Mouse (Mus musculus) C2C12 (cell line): ENCODE measurements at regions not wholly inside any gene's neighbourhood (a gene's known extent, or its start where the extent isn't known, plus 50 kb on each side); places are given as distances from the start of the nearest gene placed in this dataset.
"Not testable (repeated sequence)": the region's sequence is repeated elsewhere in the genome, so short reads cannot be mapped to it uniquely, and the experiment has no call there.

Experiments used
- H3K27me3 ChIP-seq: one replicate; pipeline ENCODE4 v1.6.1; 2011; ENCODE audit not compliant: control insufficient read depth, insufficient read depth, insufficient read length
- H3K36me3 ChIP-seq: one replicate; pipeline ENCODE4 v1.6.1; 2011; ENCODE audit not compliant: control insufficient read depth, insufficient read depth
- H3K4me3 ChIP-seq: one replicate; pipeline ENCODE4 v1.5.1; 2011; ENCODE audit warnings: mild to moderate bottlenecking, control low read depth; ENCODE audit not compliant: poor library complexity, insufficient read depth, severe bottlenecking
- H3K79me2 ChIP-seq: one replicate; pipeline ENCODE4 v1.6.1; 2011; ENCODE audit not compliant: control insufficient read depth, insufficient read depth
- H3K79me3 ChIP-seq: one replicate; pipeline ENCODE4 v1.6.1; 2011; ENCODE audit warnings: low read depth, control low read depth
- H3ac ChIP-seq: one replicate; pipeline ENCODE3; 2011; ENCODE audit warnings: low read depth; ENCODE audit not compliant: control insufficient read depth, insufficient read length

- not testable (repeated sequence) for H3K27me3 ChIP-seq, H3K36me3 ChIP-seq, H3ac ChIP-seq, H3K79me2 ChIP-seq, H3K79me3 ChIP-seq, H3K4me3 ChIP-seq
Measured at GRCm38 (mm10) chr14:53729149-53729548, 524.8 kb downstream of the Dad1 start.

GRCm38 (mm10) chr14:53726914-53727313, 527.0 kb downstream of the Dad1 start:
- not testable (repeated sequence) for H3K79me2 ChIP-seq

GRCm38 (mm10) chr14:53723611-53724010, 530.3 kb downstream of the Dad1 start:
- H3K4me3 ChIP-seq, H3K36me3 ChIP-seq, H3K79me2 ChIP-seq, H3K27me3 ChIP-seq, H3ac ChIP-seq, H3K79me3 ChIP-seq: not testable (repeated sequence)

More at GRCm38 (mm10) chr14:53726914-53727313, 527.0 kb downstream of the Dad1 start:
- not testable (repeated sequence) for H3K4me3 ChIP-seq, H3ac ChIP-seq, H3K36me3 ChIP-seq, H3K79me3 ChIP-seq, H3K27me3 ChIP-seq

- H3K36me3 ChIP-seq, H3K79me2 ChIP-seq, H3K4me3 ChIP-seq, H3K79me3 ChIP-seq, H3ac ChIP-seq, H3K27me3 ChIP-seq: not testable (repeated sequence)
Measured at GRCm38 (mm10) chr14:53721901-53722300, 532.0 kb downstream of the Dad1 start.

- not testable (repeated sequence) for H3K36me3 ChIP-seq, H3K4me3 ChIP-seq, H3K27me3 ChIP-seq, H3ac ChIP-seq, H3K79me3 ChIP-seq, H3K79me2 ChIP-seq
Measured at GRCm38 (mm10) chr14:53709627-53710026, 544.3 kb downstream of the Dad1 start.

DNA sequence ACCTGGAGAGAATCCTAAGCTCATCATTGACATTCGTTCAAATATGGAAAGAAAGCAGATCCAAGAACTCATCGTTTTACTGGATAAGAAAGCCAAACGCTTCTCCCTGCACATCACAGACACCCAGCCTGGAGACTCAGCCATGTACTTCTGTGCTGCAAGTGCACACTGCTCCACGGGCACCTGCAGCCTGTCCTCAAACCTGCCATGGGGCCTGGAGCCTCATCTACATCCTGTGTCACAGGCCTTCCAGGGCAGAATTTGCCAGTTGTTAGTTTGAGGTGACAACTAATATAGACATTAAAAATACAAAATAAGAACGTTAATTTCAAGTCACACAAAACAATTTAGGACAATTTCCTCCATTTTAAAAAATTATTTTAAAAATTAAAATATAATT, 549.6 kb downstream of the Dad1 start:
- H3K27me3 ChIP-seq, H3ac ChIP-seq, H3K79me3 ChIP-seq, H3K79me2 ChIP-seq, H3K4me3 ChIP-seq, H3K36me3 ChIP-seq: not testable (repeated sequence)

DNA sequence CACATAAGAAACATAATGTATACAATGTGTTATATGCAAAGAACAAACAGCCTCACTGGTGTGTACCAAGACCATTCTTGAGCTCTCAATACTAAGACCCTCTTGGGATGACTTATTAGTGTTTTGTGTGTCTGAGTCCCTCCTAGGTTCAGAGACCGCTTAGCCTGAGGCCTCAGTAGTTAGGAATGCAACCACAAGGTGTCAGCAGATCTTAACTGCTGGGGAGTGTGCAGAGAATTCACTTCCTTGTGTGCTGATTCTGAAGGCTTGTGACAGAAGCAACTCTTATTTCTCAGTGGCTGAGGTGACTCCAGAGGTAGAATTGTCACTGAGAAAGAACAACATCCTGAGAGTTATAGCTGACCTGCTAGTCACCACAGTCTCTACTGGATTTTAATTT, 550.3 kb downstream of the Dad1 start:
- not testable (repeated sequence) for H3K79me2 ChIP-seq, H3K79me3 ChIP-seq, H3K4me3 ChIP-seq, H3ac ChIP-seq, H3K27me3 ChIP-seq, H3K36me3 ChIP-seq

DNA sequence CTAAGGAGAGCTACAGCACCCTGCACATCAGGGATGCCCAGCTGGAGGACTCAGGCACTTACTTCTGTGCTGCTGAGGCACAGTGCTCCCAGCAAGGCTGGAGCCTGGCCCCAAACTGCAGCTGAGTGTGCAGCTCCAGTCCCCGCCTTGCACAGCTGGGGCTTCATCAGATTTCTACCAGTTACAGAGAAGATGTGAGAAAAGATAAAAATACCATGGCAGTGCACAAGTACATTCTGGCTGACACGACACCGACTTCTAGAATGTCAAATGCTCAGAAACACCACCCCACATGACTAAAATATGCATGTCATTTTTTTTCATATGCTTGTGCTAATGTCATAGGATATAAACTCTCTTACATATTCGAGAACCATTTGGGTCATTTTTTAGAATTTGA, 569.8 kb downstream of the Dad1 start:
- not testable (repeated sequence) for H3K36me3 ChIP-seq, H3K4me3 ChIP-seq, H3ac ChIP-seq, H3K27me3 ChIP-seq, H3K79me3 ChIP-seq, H3K79me2 ChIP-seq

DNA sequence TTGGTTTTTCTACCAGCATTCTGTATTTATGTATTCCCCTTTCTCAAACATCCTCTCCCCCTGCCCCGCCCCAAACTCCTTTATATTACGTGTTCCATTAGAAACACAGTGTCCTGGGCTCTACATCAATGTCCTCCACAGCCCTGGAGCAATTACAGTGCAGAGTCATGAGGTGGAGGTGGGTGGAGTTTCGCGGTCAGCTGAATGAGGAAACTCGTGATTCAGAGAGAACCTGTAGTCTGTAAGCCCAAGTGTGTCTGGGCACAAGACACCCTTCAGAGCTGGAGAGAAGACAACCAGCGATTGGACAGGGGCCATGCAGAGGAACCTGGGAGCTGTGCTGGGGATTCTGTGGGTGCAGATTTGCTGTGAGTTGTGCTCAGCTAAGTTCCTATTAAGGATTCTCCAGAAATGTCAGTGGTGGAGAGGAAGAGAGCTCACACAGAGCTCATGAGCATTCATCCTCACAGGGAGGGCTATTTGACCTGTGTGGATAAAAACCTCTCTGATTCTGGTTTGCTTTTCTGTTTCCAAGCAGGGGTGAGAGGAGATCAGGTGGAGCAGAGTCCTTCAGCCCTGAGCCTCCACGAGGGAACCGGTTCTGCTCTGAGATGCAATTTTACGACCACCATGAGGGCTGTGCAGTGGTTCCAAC, 570.4 kb downstream of the Dad1 start:
- H3ac ChIP-seq, H3K79me2 ChIP-seq, H3K79me3 ChIP-seq, H3K4me3 ChIP-seq, H3K36me3 ChIP-seq, H3K27me3 ChIP-seq: not testable (repeated sequence)

DNA sequence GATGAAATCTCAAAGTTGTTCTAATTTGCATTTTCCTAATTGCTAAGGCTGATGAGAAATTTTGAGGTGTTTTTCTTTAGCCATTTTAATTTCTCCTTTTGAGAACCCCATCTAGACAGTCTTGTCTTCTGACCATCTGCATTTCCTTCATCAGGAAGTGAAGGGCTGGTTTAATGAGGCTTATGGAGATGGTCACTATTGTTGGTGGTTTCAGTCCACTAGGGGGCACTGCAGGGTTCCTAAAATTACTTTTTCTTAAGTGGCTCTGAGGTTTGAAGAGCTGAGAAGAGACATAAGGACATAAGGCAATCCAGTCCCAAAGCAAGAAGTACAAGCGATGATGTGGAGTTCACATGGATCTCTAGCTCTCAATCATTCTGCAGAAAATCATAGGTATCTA, 571.2 kb downstream of the Dad1 start:
- not testable (repeated sequence) for H3K79me2 ChIP-seq, H3K27me3 ChIP-seq, H3K79me3 ChIP-seq, H3ac ChIP-seq, H3K36me3 ChIP-seq, H3K4me3 ChIP-seq

DNA sequence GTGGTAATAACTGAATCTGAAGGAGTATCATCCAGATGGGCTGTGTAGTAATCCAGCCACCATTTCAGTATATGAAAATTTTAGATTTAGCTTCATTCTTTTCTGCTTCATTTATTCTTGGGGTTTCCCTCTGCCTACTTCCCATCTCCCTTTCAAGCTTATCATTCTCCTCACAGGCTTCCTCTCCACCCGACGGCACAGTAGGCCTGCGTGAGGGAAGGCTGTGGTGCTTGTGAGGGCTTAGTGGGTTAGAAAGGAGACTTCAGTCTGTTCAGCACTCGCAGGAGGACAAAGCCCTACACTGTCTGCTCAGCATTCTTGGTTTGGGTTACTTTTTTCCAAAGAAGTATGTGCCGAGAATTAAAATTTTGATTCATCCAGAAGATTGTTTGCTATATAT, 572.6 kb downstream of the Dad1 start:
- not testable (repeated sequence) for H3K36me3 ChIP-seq, H3K79me2 ChIP-seq, H3K27me3 ChIP-seq, H3ac ChIP-seq, H3K4me3 ChIP-seq, H3K79me3 ChIP-seq

GRCm38 (mm10) chr14:53665681-53666080, 588.2 kb downstream of the Dad1 start:
- not testable (repeated sequence) for H3K36me3 ChIP-seq, H3K4me3 ChIP-seq, H3K79me2 ChIP-seq, H3K27me3 ChIP-seq, H3K79me3 ChIP-seq, H3ac ChIP-seq
